Mouse (Mus musculus) spleen, embryonic (tissue): Measurements from ENCODE around the gene Ssr1.

Experiments used
- CTCF ChIA-PET: fragments of 350-600 bp; sonication (Branson Sonifier 250); formaldehyde crosslinking; loops from one replicate; lab custom pipeline; 2022; lab: Charles Lee

Ssr1 gene

DNA sequence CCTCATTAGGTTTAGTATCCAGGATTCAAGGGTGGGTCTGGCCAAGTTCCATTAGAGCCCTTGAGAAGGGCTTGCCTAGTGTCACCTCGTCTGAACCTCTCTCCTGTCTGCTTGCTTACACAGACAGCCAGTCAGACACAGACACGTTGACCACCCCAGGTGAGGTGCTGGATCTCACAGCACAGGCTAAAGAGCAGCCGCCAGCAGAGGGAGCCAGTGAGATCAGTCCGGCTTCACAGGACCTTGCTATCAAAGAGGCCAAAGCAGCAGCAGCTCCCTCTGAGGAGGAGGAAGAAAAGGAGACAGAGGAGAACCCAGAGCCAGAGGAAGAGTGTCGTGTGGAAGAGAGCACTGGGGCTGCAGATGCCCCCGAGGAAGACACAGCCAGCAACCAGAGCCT is 47.3 kb downstream of the Ssr1 start:
- CTCF ChIA-PET = interaction anchor here (0.8 kb wide), 1 partner anchor 512 kb away, joined by 3 read pairs; no protein-coding TSS in a partner anchor

DNA sequence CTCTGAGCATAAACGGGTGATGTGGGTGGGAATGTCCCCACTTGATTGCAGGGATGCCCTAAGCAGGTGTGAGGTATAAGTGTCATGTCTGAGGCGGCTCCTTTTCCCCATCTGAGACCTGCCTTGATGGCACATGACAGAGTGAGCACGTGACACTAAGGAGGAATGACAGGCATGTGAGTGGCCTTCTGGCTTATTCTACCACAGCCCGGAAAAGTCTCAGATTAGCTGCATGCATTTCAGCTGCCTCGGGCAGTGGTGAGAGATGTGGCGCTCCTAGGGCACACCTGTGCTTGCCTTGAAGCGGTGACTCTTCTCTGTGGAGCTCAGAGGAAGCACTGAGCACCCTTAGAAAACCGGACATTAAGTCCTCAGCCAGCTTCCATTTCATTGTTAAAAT is 48.6 kb downstream of the Ssr1 start:
- CTCF ChIA-PET = interaction anchor here (0.8 kb wide), 1 partner anchor 75 kb away, joined by 3 read pairs; no protein-coding TSS in a partner anchor

DNA sequence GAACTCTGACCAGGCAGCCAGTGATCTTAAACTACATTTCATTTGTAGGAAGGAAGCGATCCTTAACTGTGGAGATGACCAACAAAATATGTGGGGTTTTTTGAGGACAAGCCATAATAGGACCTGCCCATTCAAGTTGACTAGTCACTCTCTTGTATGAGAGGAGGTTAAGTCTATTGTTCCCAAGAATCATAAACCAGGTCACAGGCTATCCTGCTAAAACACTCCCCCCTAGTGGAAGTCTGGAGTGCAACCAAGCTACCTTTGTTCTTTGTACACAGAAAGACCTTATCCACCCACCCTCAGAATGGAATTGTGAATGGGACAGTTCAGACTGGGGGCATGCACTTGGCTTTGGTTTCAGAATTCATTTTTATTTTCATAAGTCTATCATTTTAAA is 49.7 kb downstream of the Ssr1 start:
- CTCF ChIA-PET = interaction anchor here (0.5 kb wide), 1 partner anchor 124 kb away, joined by 8 read pairs; no protein-coding TSS in a partner anchor

DNA sequence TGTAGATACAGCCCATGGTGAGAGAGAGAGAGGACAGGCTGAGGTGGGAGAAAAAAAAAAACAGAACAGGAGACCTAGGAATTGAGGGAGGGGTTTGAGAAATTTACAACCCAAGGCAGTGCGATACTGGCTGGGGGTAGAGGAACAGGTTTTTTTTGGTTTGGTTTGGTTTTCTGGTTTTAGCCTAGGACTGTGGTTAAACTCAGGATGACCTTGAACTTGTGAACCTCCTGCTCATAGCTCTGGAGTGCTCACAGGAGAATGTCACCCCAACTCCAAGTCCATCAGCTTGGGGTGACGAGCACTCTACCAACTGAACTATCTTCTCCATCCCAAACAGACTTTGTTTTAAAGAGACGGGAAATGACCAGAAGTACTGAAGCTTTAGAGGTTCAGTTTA is 50.6 kb downstream of the Ssr1 start:
- CTCF ChIA-PET = no interaction called here

DNA sequence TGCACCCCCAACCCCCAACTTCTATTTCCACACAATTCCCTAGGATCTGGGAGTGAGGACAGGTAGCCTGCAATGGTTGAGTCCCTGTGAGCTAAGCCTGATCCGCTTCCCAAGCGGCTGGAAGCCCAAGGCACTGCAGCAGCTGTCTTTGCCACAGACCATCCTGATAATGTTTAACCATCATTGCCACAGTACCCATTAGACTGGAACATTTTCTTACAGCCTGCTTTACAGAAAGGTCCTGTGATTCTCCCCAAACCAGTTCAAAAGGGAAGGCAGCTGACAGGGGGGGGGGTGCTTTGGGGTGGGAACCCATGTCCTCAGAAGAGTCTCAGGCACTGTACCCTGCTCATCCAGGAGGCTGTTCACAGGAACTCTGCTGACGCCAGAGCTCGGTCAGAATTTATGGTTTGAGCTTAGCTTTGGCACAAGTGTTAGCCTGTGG is 51.1 kb downstream of the Ssr1 start:
- CTCF ChIA-PET = no interaction called here

DNA sequence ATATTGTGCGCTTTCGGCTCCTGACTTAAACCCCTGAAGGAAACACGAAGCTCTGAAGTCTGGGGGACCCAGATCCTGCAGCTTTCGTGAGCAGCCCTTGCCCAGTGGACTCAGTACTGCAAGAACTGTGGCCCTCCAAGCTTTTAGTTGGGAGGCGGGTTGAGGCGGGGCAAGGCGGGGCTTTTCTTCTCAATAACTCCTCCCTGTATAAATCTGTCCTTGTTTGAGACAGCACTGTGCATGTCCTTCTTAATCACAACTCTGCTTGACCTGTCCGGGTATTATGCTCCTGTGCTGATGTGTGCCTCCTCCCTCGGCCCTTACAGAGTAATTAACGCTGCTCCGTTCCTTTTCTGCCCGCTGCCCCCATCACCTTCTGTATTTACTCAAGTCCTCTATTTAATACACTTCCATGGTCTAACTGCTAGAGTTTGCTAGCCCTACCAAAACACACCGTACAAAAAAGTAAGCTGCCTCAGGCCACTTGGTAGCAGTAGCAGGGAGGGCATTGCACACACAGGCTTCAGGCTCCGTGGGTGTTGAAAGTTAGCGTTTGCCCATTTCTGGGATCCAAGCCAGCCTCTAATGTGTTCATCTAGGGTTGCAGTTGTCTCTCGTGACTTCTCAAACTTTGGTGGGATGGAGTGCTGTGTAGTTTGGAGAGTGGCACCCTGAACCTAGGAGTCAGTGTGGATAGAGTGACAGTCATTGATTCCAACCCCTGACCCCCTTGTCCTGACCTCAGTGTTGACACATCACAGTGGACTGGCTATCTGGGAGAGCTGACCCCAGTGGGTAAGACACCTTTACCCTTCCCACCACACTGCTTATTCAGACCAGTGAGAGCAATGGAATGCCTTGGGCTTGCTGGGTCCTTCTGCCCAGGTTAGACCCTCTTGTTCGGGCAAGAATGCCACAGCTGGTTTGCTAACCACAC is 51.8 kb downstream of the Ssr1 start:
- CTCF ChIA-PET = no interaction called here

GRCm38 (mm10) chr13:37941138-37941645 is 52.8 kb downstream of the Ssr1 start:
- CTCF ChIA-PET = no interaction called here

DNA sequence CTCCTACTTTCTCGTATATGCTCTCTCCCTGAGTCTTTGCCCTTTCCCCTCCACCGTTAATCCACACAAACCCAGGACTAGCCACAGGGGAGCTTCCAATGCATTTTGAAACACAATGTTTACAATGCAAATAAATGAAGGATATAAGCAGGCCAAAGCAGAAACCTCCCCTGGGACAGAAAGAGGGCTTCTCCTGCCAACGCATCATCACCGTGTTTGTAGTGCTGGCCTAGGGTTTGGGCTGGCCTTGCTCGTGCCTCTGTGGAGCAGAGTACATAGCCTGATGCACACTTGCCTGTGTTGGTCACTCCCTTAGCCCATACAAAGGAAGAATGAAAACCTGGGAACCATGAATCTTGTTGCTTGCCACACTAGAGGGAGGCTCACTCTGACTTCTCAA is 53.4 kb downstream of the Ssr1 start:
- CTCF ChIA-PET = no interaction called here

- CTCF ChIA-PET = no interaction called here
Measured at GRCm38 (mm10) chr13:37940167-37940566, 53.9 kb downstream of the Ssr1 start.

DNA sequence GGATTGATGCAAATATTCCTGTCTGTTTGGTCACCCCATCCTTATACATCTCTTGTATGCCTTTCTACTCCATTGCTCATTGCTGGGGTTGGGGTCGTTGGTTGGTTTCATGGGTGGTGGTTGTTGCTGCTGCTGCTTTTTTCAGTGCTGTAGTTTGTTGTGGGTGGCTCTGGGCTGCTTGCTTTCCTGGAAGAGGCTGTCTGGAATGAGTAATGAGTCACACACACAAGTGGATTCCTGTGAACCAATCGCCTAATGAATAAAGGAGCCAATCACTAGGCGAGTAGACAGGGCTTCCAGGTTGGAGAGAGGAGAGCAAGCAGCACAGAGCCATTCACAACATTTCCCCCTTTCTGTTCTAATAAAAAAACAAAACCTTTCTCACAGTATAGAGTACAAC is 57.7 kb downstream of the Ssr1 start:
- CTCF ChIA-PET = no interaction called here

DNA sequence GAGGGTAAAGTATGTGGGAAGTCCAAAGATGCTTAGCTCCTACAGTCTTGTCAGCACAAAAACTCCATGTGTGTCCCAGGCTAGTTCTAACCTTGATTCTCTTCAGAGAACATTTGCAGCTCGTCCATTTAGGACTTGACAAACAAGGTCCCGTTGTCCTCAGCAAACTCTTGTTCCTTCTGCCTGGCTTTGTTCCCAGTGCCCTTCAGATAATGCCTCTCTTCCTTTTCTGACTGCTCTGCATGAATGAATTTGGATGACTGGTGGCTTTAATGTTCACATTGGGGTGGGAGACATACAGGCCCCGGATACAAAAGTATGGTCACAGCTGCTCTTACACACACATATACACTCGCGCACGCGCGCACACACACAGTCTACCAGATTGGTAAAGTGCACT is 59.1 kb downstream of the Ssr1 start:
- CTCF ChIA-PET = no interaction called here

DNA sequence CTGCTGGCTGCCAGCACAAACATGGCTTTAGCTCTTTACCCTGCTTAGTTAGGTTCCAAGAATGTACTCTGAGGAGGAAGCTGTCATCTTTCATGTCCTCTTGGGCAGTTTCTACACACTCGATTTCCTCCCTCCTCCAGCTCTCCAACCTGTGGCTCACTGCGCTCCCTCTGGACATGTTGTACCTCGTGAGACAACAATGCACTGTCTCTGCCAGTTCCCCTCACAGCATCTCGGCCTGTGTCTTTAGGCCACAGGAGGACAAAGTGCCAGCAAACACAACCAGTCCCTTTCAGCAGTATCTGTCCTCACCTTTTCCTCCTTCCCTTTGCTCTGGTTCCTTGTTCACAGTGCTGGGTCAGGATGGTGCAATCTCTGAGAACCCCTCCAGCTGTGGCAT is 59.9 kb downstream of the Ssr1 start:
- CTCF ChIA-PET = interaction anchor here (0.8 kb wide), 1 partner anchor 424 kb away, joined by 3 read pairs; no protein-coding TSS in a partner anchor

GRCm38 (mm10) chr13:37931210-37931922 is 62.7 kb downstream of the Ssr1 start:
- CTCF ChIA-PET = no interaction called here

GRCm38 (mm10) chr13:37930621-37931020 is 63.4 kb downstream of the Ssr1 start:
- CTCF ChIA-PET = no interaction called here

DNA sequence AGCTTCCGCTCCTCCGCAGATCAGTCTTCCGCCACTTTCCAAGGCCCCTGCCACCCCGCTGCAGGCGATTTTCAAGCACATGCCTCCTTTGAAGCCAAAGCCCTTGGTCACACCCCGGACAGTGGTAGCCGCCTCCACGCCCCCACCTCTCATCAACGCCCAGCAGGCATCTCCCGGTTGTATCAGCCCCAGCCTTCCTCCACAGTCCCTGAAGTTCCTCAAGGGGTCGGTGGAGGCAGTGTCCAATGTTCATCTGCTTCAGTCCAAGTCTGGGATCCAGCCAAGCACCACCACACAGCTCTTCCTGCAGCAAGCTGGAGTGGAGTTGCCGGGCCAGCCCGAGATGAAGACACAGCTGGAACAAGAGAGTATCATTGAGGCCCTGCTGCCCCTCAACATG is 63.9 kb downstream of the Ssr1 start:
- CTCF ChIA-PET = no interaction called here

DNA sequence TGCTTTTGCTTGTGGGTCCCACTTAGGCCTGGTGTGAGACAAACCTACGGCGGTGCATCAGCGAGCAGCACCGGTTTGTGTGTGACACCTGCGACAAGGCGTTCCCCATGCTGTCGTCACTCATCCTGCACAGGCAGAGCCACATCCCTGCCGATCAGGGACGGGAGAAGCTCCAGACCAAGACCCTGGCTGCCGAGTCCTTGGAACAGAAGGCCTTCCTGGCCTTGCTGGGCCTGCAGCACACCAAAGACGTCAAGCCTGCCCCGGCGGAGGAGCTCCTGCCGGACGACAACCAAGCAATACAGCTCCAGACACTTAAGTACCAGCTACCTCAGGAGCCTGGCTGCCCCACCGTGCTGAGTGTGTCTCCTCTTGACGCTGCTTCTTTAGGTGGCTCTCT is 64.5 kb downstream of the Ssr1 start:
- CTCF ChIA-PET = no interaction called here

- CTCF ChIA-PET = no interaction called here
Measured at GRCm38 (mm10) chr13:37926394-37926793, 67.6 kb downstream of the Ssr1 start.

GRCm38 (mm10) chr13:37924461-37924948 is 69.5 kb downstream of the Ssr1 start:
- CTCF ChIA-PET = no interaction called here

- CTCF ChIA-PET = no interaction called here
Measured at GRCm38 (mm10) chr13:37923643-37924460, 70.2 kb downstream of the Ssr1 start.

DNA sequence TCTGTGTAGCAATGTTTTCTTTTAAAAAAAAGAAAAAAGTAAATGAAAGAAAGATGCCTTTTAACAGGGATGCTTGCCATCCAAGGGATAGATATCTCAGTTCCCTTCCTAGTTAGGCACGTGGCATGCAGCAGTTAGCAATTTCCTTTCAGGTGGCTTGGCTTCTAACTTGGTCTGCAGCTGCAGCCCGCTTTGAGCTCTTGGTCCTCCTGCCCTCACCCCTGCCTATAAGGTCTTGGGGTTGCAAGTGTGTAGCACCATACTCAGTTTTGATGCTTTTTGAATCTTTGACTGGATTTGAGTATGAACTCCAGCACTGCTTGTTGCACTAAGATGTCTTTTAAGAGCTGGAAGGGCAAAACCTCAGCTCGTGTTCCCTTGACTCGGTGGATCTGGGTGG is 70.9 kb downstream of the Ssr1 start:
- CTCF ChIA-PET = interaction anchor here (0.7 kb wide), 1 partner anchor 55 kb away, joined by 3 read pairs; no protein-coding TSS in a partner anchor

DNA sequence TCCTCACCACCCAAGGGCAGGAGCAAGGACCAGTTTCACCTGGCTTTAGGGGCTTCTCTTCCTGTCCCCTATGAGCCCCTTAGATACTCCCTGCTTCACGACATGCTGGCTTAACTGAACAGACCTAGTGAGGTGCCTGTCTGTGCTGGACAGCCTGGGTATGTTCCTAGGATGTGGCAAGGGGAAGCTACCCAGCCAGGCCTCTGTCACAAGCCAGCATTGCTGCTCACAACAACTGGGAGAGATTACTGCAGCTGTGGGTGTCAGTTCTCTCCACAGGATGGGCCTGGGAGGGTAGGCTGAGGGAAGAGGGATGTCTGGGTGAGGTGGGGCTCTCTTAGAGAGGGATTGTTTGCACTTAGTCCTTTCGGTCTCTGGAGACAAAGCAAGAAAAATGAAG is 73.3 kb downstream of the Ssr1 start:
- CTCF ChIA-PET = no interaction called here
